Mouse (Mus musculus) gastrocnemius, adult 18-20 months (tissue): ENCODE measurements around the gene Whrn. TPM values are rescaled to one million over a fixed set of nuclear protein-coding genes. Genes with fewer than 3 reads are reported as not detected.

ENCODE experiments used
- DNase-seq: peaks from one replicate; pipeline ENCODE4 v3.0.0; 2021; ENCODE audit warnings: low spot score
- total RNA-seq, 2 experiments: library from RNA; stranded (reverse); gene quantifications; 2 replicates each; pipeline ENCODE4 v1.2.3; 2021

Gene Whrn
- total RNA-seq, 2 experiments from 2014 or later = 5.5 to 6.5 TPM

DNA sequence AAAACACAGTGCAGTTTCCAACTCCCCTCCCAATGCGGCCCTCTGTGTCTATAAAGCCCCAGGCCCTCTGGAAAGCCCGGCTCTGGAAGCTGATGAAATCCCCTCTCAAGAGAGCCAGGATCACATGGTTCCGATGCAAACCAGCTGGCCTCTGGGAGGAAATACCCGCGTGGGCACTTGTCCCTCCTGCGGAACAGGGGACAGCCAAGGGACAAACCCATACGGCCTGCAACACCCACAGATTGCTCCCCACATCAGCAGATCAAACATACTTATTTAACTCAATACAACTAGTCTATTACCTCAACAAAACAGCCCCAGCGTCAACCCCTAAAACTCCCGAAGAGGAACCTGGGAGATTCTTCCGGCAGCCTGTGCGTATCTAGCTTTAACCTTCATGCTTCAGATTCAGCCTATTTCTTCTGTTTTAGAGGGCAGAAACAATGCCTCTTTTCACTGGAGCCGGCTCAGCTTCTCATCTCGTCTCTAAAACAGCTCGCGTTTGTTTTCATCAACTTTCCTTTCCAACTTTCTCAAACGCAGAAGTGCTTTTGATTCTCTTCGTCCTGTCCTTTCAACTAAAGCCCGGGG lies 86.4 kb downstream of the Whrn start:
- DNase-seq = no peak

DNA sequence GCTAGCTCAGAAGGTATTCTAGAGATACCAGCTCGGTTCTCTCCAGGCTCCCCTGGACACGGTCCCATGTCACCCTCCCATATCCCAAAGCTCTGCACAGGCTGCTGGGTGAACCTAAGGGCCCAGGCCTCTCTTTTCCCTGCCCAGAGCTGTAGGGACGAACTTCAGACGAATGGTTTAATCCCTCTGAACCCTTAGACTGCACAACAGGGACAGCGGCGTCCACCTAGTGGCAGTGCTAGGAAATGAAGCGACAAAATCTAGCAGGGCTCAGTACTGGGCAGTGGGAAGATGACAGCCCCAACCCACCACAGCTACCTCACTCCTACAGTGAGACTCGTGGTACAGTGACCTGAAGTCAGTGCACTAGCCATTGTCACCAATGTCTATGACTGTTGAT lies 87.1 kb downstream of the Whrn start:
- DNase-seq = peak; percentile 60

DNA sequence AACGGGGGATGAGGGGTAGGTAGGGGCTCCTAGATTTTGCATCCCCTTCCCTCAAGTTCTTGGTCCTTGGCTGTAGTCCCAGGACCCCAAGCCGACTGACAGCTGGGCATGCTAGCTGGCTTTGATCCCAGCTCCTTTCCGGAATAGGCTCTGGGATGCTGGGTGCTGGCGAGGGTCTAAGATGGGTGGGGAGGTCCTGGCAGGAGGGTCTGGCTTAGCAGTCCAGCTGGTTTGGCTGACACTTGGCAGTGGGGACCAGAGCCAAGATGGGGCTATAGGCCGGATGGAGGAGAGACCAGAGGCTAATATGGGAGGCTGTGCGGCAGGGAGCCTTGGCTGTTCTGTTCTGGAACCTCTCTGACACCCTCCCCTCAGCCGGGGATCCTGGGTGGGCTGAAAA lies 87.5 kb downstream of the Whrn start:
- DNase-seq = no peak

DNA sequence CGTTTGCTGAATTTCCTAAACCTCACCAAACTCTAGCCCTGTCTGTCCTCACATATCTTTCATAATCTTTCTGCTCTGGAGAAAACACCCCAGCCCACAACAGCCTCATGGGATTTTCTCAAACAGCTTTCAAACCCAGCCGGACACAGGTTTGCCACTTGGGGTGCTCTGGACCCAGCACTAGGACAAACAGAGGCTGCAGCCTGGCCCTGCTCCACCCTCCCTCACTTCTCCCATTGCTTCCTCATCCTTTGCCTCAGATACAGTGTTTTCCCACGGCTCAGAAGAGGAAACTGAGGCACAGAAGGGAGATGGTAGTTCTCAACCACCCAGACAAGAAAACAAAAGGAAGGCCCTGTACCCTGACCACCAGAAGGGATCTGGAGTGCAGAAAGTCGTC lies 90.1 kb downstream of the Whrn start:
- no peak for DNase-seq

GRCm38 (mm10) chr4:63405051-63405450 lies 90.7 kb downstream of the Whrn start:
- no peak for DNase-seq

DNA sequence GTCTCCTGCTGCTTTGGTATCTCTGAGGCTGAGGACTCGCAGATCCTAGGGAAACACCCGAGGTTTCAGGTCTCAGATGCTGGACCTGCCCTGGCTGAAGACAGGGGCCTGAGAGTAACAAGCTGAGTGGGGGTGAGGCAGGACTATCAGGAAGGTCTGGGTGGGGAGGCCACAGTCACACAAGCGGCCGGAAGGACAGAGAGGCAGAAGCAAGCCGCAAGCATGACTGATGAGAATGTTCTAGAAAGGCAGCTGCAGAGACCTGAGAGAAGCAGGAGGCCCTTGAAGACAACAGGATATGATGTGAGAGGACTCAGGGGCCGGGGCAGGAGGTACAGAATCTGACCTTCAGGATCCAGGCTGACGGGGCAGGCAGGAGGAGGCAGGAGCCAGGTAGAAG lies 91.6 kb downstream of the Whrn start:
- no peak for DNase-seq

- peak; percentile 87 for DNase-seq
Measured at GRCm38 (mm10) chr4:63403040-63403959, 92.5 kb downstream of the Whrn start, which contains the start of gene Akna. Akna (minus strand) TSS chr4:63403354.

DNA sequence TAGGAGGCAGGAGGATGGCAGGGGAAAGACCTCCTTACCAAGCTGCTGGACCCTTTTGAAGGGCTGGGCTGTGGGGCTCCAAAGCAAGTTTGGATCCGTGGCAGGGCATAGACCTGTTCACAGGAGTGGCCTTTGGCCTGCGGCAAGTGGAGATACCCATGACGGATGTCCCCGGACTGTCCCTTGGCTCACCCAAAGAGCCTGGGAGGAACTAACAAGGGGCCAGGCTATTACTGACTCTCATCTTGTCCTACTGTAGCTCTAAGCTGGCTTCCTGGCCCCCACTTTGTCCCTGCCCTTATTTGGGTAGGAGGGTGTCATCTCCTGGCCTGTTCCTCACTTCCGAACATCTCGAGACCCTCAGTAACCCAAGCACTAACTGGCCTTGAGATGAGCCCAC lies 93.2 kb downstream of the Whrn start:
- no peak for DNase-seq

DNA sequence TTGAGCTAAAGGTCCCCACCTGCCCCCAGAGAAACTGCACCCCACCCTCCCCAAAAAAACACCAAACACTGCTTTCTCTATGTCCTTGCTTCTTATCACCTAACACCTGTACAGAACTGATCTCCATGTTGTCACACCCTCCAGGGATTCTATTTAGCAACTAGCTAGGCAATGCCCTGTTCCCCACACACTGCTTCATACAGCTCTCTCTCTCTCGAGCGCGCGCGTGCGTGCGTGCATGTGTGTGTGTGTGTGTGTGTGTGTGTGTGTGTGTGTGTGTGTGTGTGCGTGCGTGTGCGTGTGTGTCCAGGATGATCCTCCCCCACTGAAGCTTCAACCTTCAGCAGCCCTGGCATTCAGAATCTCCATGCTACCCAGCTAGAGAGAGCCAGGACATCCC lies 93.7 kb downstream of the Whrn start:
- DNase-seq = no peak

DNA sequence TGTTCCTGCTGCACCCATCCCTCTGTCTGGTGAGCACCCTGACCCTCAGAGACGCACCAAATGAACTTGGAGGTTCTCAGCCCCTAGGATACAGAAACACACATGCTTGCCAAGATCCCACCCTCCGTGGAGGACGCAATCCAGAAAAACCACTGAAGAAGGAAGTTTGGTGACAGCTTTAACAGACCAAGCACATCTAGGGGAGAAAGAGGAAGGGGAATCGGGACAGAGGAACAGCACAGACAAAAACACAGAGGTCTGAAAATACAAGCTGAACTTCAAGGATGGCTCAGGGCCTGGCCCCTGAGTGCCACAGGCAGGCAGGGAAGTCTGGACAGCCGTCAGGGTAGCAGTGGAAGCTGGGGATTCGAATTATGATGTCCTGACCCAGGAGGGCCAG lies 94.2 kb downstream of the Whrn start:
- DNase-seq = no peak

GRCm38 (mm10) chr4:63400541-63401306 lies 95.1 kb downstream of the Whrn start:
- no peak for DNase-seq

DNA sequence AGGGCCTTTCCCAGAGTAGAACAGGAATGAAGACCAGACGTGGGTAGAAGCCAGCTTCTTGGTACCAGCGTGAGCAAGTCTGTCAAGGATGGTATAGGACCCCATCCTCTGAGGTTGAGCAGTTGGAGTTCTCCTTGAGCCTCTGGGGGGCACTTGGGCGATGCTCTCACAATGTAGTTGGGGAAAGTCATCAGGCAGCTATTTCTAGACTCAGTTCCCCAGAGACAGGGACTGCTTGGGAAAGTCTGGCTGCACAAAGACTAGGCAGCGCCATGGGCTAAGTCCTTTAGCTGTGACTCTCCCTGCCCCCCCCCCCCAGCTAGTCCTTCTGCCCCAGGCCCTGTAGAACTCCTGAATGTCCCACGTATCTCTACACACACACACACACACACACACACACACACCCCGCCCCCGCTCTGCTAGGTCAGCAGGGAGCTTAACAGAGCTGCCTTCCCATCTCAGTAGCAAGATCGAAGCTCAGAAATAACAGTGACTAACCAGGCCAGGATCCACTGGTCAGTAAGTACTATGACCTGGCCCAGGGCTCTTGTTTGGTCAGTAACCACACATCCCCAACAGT lies 96.0 kb downstream of the Whrn start:
- no peak for DNase-seq

GRCm38 (mm10) chr4:63398854-63399609 lies 96.8 kb downstream of the Whrn start:
- peak; percentile 46 for DNase-seq

DNA sequence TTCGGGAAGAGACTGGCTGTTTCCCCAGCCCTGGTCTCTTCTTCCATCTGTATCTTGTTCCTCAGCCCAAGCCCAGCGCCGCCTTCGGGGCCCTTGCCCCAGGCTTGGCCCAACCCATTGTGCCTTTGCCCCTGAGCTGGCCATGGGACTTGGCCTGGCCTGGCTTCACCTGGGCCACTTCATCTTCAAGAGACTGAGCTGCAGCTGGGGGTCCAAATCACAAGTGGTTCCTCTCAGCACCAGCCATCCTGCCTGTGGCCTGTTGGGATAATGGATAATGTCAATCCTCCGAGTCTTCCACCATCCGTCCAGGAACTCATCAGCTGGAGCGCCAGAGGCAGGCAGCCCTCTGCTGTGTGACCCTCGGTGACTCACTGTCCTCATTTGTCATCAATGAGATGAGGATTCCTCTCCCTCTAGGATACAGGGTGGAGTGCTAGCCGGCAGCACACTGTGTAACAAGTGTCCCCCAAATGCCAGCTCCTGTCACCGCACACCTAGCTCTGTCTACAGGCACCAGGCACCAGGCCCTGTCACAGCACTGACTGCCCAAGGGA lies 97.7 kb downstream of the Whrn start:
- no peak for DNase-seq

DNA sequence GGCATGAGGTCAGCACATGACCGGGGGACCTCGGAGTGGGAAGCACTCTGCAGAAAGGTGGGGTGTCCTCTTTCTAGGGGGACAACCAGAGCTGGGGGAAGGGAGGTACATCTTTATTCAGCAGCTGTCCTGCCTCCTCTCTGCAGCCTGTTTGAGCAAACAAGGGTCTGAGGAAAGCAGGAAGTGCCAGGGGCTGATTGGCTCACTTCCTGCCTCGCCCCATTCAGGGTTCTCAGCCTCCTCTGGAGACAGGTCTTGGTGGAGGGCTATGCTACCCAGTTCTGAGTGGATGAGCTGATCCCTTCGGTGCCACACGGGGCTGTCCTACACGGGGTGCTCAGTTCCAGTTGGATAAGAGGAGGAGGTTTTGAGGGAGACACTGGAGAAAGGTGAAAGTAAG lies 104.5 kb downstream of the Whrn start:
- DNase-seq = no peak

DNA sequence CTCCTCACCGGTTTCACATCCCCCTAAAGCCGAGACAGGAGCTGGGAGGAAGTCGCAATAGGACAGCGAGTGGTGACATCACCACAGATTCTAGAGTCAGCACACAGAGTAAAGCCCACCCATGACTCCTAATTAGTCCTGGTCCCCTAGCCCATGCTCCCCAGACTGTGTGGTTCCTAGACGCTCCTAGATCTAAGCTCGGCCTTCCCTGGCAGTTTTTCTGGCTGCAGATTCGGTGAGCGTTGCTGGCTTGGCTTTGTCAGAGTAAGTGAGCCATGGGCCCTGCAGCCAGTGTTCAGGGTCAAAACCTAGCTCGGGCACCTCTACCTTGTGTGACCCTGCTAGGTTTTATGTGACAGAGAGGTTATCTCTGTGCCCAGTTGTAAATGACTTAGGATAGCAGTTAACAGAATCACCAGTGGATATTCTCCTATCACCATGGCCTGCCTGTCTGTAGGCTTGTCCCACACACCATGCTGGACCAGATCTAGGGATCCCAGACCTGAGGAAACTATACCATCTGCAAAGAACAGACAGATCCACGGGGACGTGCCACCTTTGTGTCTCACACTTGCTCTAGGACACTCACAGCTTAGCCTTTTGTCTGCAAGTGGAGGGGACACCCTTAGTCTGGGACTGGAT lies 105.8 kb downstream of the Whrn start:
- no peak for DNase-seq

GRCm38 (mm10) chr4:63389121-63389886 lies 106.5 kb downstream of the Whrn start:
- DNase-seq = no peak

GRCm38 (mm10) chr4:63388029-63388428 lies 107.8 kb downstream of the Whrn start:
- DNase-seq = no peak

DNA sequence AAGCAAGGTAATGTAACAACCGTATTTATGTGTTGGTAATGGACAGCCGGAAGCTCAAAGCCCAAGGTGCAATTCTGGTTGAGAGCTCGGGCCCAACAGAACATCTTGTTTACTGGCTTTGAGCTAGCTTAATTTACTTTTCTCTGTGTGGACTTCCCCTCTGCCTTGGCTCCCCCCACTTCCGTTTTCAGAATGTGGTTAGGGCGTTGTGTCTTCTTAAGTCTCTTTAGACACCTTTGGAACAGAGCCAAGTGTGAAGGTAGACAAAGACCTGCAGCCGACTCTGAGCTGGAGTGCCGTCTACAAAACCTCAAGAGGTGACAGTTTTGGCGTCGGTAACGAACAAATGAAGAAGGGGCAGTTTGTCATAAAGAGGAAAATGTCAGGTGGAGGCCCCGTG lies 110.0 kb downstream of the Whrn start:
- DNase-seq = no peak

GRCm38 (mm10) chr4:63385253-63385652 lies 110.5 kb downstream of the Whrn start:
- DNase-seq = no peak
